Mouse (Mus musculus) small intestine, adult 2 months (tissue): ENCODE results near the gene Eif4a2. TPM values are rescaled to one million over a fixed set of nuclear protein-coding genes. Genes with fewer than 3 reads are reported as not detected.

ENCODE experiments used
- H3K27ac ChIP-seq: fragments of 200-500 bp; 2 replicates; pipeline ENCODE4 v1.5.1; 2012; ENCODE audit warnings: low read depth, low read length, control low read depth, inconsistent platforms; ENCODE audit not compliant: insufficient read depth
- H3K27me3 ChIP-seq: fragments of 200-500 bp; 2 replicates; pipeline ENCODE4 v1.6.1; 2012; ENCODE audit warnings: mild to moderate bottlenecking, moderate library complexity, low read length, inconsistent platforms; ENCODE audit not compliant: control insufficient read depth, insufficient read depth
- H3K36me3 ChIP-seq: fragments of 200-500 bp; 2 replicates; pipeline ENCODE4 v1.6.1; 2012; ENCODE audit warnings: mild to moderate bottlenecking, low read length, control low read depth, inconsistent platforms; ENCODE audit not compliant: control insufficient read depth, insufficient read depth
- H3K4me1 ChIP-seq: fragments of 200-500 bp; 2 replicates; pipeline ENCODE4 v1.6.1; 2012; ENCODE audit warnings: low read length, inconsistent platforms, mixed read lengths; ENCODE audit not compliant: control insufficient read depth, insufficient read depth, insufficient read length
- H3K4me3 ChIP-seq: fragments of 200-500 bp; 2 replicates; pipeline ENCODE4 v1.5.1; 2012; ENCODE audit warnings: low read depth, mild to moderate bottlenecking, control low read depth, inconsistent platforms, low read length, moderate library complexity
- CTCF ChIP-seq: fragments of 200-500 bp; IDR thresholded peaks from 2 replicates; pipeline ENCODE4 v1.5.1; 2012; ENCODE audit warnings: low read depth, mild to moderate bottlenecking, control low read depth, inconsistent platforms, low read length, moderate library complexity, mixed read lengths; ENCODE audit not compliant: insufficient replicate concordance, insufficient read length; ENCODE audit errors: extremely low read depth
- POLR2A ChIP-seq: fragments of 200-500 bp; IDR thresholded peaks from 2 replicates; pipeline ENCODE4 v1.6.1; 2012; ENCODE audit warnings: low read depth, mild to moderate bottlenecking, control low read depth, inconsistent platforms, low read length, moderate library complexity
- WGBS: fragments of 180-500 bp; shearing (Covaris S2); methylation state at CpG from one replicate; pipeline ENCODE4 v1.1.7; 2018; 5-methylcytosine and 5-hydroxymethylcytosine counted together
- polyA plus RNA-seq: library from polyadenylated mRNA; depleted of rRNA; stranded (reverse); fragments of >200 nt; gene quantifications from 2 replicates; pipeline ENCODE4 v1.2.3, GENCODE M21; 2012; rRNA removed

Eif4a2 gene
- polyA plus RNA-seq, 1 experiment = 17.2 TPM

DNA sequence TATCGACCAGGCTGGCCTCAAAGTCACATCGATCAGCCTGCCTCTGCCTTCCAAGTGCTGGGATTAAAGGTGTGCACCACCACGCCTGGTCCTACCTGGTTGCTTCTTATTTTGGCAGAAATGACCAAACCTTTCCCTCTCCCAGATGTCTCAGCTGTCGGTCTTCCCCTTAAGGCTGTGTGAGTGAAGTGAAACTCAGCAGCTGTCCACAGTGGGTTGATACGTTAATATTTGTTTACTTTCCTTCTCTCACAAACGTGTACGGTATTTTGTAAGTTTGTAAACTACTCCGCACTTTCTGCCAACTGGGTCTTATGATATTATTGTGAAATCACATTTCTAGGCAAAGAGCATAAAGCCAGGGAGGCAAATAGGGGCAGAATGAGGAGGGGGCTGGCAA is 42.2 kb downstream of the Eif4a2 start:
- Histone ChIP-seq H3K4me1 (no peaks in the 10 kb centered on the region), H3K27me3 (0 out of 2 replicates have a peak, but pooled peaks cover 2% of the 10 kb centered on the region), H3K36me3 (no peaks in the 10 kb centered on the region), H3K27ac (no peak overlapping the region), H3K4me3 (no peak overlapping the region)
- WGBS = 55% methylated on average over 8 of the region's 8 CpGs
- TF ChIP-seq POLR2A = no peak
- TF ChIP-seq CTCF = no peak

DNA sequence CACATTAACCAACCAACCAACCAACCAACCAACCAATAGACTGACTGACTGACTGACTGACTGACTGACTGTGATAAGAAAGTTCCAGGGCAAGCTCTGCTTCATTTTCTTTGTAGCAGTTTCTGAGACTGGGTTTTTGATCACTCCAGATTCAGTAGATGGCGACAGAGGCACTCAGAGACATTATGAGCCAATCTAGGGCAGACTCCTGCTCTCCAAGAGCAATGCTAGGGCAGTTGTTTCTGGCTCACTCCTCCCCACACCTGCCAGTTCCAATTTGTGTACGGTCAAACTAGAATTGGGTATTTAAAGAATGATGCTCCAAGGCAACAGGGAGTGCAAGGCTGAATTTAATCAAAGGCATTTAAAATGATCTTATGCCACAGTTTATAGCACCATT is 44.2 kb downstream of the Eif4a2 start:
- Histone ChIP-seq H3K27me3 (0 out of 2 replicates have a peak, but pooled peaks cover 2% of the 10 kb centered on the region), H3K36me3 (no peaks in the 10 kb centered on the region), H3K27ac (no peak overlapping the region), H3K4me3 (no peak overlapping the region), H3K4me1 (no peaks in the 10 kb centered on the region)
- 11% methylated on average over 2 of the region's 2 CpGs for WGBS
- TF ChIP-seq CTCF (no peak), POLR2A (no peak)

DNA sequence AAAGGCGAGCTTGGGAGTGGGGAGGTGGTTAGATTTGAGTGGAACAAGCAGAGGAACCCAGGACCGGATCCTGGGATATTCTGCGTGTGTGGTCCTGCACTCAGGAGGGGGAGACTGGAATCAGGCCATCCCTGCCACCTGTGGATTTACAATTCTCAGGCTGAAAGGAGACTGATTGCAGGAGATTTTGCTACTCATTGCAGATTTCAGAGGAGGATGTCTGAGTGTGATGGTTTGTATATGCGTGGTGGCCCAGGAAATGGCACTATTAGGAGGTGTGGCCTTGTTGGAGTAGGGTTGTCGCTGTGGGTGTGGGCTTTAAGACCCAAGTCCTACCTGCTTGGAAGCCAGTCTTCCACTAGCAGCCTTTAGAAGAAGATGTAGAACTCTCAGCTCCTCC is 47.0 kb downstream of the Eif4a2 start:
- 80% methylated on average over 5 of the region's 5 CpGs for WGBS
- Histone ChIP-seq H3K4me1 (no peaks in the 10 kb centered on the region), H3K4me3 (no peak overlapping the region), H3K36me3 (no peaks in the 10 kb centered on the region), H3K27ac (no peak overlapping the region), H3K27me3 (no peaks in the 10 kb centered on the region)
- TF ChIP-seq POLR2A = no peak
- TF ChIP-seq CTCF = no peak

DNA sequence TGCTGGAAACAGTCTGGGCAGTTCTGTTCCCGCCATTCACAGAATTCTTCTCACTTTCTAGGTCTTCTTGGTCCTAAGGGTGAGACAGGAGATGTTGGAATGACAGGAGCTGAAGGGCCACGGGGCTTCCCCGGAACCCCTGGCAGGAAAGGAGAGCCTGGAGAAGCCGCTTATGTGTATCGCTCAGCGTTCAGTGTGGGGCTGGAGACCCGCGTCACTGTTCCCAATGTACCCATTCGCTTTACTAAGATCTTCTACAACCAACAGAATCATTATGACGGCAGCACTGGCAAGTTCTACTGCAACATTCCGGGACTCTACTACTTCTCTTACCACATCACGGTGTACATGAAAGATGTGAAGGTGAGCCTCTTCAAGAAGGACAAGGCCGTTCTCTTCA is 49.8 kb downstream of the Eif4a2 start:
- 93% methylated on average over 13 of the region's 13 CpGs for WGBS
- Histone ChIP-seq H3K27me3 (no peaks in the 10 kb centered on the region), H3K27ac (no peak overlapping the region), H3K36me3 (no peaks in the 10 kb centered on the region), H3K4me1 (no peaks in the 10 kb centered on the region), H3K4me3 (no peak overlapping the region)
- TF ChIP-seq CTCF (no peak), POLR2A (no peak)

DNA sequence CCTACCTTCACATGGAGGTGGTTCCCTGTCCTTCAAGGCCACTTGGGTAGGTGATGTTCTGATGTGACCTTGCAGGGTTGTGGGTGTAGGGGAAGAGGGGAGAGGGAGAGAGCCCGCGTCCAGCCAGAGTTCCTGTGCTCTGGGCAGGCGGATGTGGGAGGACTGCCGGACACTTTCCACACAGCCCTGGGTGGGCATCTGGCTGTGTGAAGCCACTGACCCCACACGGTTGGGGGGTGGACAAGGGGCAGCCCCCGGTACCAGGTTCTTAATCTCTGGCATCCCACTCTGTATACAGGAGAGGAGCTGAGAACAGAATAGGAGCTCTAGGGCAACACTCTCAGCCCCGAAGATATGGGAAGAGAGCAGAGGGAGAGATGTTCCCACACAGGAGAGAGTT is 51.0 kb downstream of the Eif4a2 start:
- H3K4me3 ChIP-seq = no peak overlapping the region
- no peaks in the 10 kb centered on the region for H3K4me1 ChIP-seq
- TF ChIP-seq CTCF (no peak), POLR2A (no peak)
- 82% methylated on average over 7 of the region's 7 CpGs for WGBS
- no peaks in the 10 kb centered on the region for H3K27me3 ChIP-seq
- no peaks in the 10 kb centered on the region for H3K36me3 ChIP-seq
- H3K27ac ChIP-seq = no peak overlapping the region

DNA sequence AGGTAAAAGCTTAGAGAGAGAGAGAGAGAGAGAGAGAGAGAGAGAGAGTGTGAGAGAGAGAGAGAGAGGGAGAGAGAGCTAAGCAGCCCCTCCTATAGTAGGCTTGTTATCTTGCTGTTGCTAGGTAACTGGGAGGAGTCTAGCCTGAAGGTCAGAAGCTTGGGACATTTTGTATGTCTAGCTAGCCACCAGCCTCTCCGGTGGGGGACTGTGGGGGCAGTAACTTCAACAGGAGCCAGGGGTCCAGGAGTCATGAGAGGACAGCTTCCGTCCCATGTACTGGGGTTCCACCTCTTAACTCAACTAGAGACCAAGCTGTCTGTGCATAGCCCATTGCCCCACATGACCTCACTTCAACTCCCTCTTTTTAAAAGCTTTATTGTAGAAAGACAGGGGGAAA is 51.7 kb downstream of the Eif4a2 start:
- Histone ChIP-seq H3K4me3 (no peak overlapping the region), H3K36me3 (no peaks in the 10 kb centered on the region), H3K4me1 (no peaks in the 10 kb centered on the region), H3K27ac (no peak overlapping the region), H3K27me3 (no peaks in the 10 kb centered on the region)
- TF ChIP-seq CTCF = no peak
- TF ChIP-seq POLR2A = no peak
- WGBS = 29% methylated on average over 2 of the region's 2 CpGs

DNA sequence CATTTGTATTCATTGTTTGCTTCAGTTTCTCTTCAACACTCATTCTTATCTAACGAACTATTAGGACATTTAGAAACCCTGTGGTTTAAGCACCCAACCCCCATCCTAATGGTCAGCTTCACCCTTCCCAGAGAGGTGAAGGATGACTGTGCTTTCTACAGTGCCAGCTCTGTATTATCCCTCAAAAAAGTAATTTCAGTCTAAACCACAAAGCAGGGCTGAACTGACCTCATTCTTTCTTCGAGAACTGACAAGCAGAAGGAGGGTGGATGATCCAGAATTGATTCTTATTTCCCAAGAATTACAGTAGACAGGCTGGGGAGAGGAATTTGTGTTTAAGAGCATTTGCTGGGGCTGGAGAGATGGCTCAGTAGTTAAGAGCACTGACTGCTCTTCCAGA is 52.5 kb downstream of the Eif4a2 start:
- WGBS = 47% methylated on average over 2 of the region's 2 CpGs
- Histone ChIP-seq H3K27me3 (no peaks in the 10 kb centered on the region), H3K27ac (no peak overlapping the region), H3K4me3 (no peak overlapping the region), H3K36me3 (no peaks in the 10 kb centered on the region), H3K4me1 (no peaks in the 10 kb centered on the region)
- TF ChIP-seq POLR2A = no peak
- no peak for TF ChIP-seq CTCF

DNA sequence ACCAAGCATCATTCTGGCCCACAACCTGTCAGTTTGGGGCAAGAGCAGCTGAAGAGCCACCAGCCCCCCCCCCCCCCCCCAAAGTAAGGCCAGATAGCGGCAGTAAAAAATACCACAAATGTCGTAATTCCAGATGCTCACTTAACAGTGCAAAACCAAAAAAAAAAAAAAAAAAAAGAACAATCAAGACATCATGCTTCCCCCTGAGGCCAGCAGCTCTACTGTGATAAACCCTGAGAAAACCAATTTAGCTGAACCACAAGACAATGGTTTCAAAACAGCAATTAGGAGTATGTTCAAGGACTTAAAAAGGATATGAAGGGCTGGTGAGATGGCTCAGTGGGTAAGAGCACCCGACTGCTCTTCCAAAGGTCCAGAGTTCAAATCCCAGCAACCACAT is 54.9 kb downstream of the Eif4a2 start:
- WGBS = 80% methylated on average over 3 of the region's 3 CpGs
- Histone ChIP-seq H3K27me3 (no peaks in the 10 kb centered on the region; the same call in 1 of the 2 replicates), H3K4me3 (no peak overlapping the region), H3K4me1 (no peaks in the 10 kb centered on the region), H3K36me3 (no peaks in the 10 kb centered on the region), H3K27ac (no peak overlapping the region)
- TF ChIP-seq CTCF = no peak
- no peak for TF ChIP-seq POLR2A

Other genes with a start within 250 kb of the Eif4a2 start
- 2.7 and 5.1 TPM in 2 replicates for gene Tbccd1, start 249.8 kb upstream of the Eif4a2 start, polyA plus RNA-seq
- 12.1 and 19.6 TPM in 2 replicates for gene Dnajb11, start 249.6 kb upstream of the Eif4a2 start, polyA plus RNA-seq
- 0.11 TPM in 1 of 2 replicates, not detected in the other for gene Ahsg, start 216.2 kb upstream of the Eif4a2 start, polyA plus RNA-seq
- gene Fetub, start 189.1 kb upstream of the Eif4a2 start, polyA plus RNA-seq = 0.13 TPM in 1 of 2 replicates, not detected in the other
- not detected in 2 replicates for gene Hrg, start 156.4 kb upstream of the Eif4a2 start, polyA plus RNA-seq
- gene Kng2, start 78.0 kb upstream of the Eif4a2 start, polyA plus RNA-seq = 0.19 TPM in 1 of 2 replicates, not detected in the other
- gene Kng1, start 49.6 kb upstream of the Eif4a2 start, polyA plus RNA-seq = not detected in 2 replicates
- gene Rfc4, start 20.3 kb downstream of the Eif4a2 start, polyA plus RNA-seq = 0.25 and 0.98 TPM in 2 replicates
- 1.0 and 2.5 TPM in 2 replicates for gene Adipoq, start 39.1 kb downstream of the Eif4a2 start, polyA plus RNA-seq
- gene St6gal1, start 117.3 kb downstream of the Eif4a2 start, polyA plus RNA-seq = 2.9 and 6.4 TPM in 2 replicates